Mouse (Mus musculus) B cell, adult 67 days (primary cell): Measurements from ENCODE around the gene Dnajc16. TPM values are rescaled to one million over a fixed set of nuclear protein-coding genes. Genes with fewer than 3 reads are reported as not detected.

Source experiments
- total RNA-seq, 2 experiments: library from RNA; stranded (reverse); gene quantifications; 4 replicates each; pipeline ENCODE4 v1.2.4; 2023

Gene Dnajc16
- 10 to 100 TPM; 14.6 to 17.2 TPM for total RNA-seq

GRCm38 (mm10) chr4:141790524-141790990, at the start of gene Dnajc16:
Gene Dnajc16, minus strand, starts transcription at chr4:141790931.

GRCm38 (mm10) chr4:141826060-141826459, 35.3 kb upstream of the Dnajc16 start, which contains the start of gene Cela2a:
Gene Cela2a, minus strand, starts transcription at chr4:141826160.

GRCm38 (mm10) chr4:141793282-141794151, 2.8 kb upstream of the Dnajc16 start, which contains the start of gene Casp9:
Gene Casp9, plus strand, starts transcription at chr4:141793612.

GRCm38 (mm10) chr4:141746578-141747346, 44.0 kb downstream of the Dnajc16 start, which contains the start of gene Agmat:
Gene Agmat, plus strand, starts transcription at chr4:141746672.

GRCm38 (mm10) chr4:141722731-141723672, 67.7 kb downstream of the Dnajc16 start, which contains the start of gene Ddi2:
Gene Ddi2, minus strand, starts transcription at chr4:141723419.

Other genes starting within 250 kb of the Dnajc16 start
- gene Fblim1, start 184.8 kb downstream of the Dnajc16 start, total RNA-seq, result under 1 TPM in 1 of 2 experiments, not detected in 1; 0.17 TPM
- gene Tmem82, start 172.3 kb downstream of the Dnajc16 start, total RNA-seq, result not detected
- not detected for gene Slc25a34, start 167.1 kb downstream of the Dnajc16 start, total RNA-seq
- gene Plekhm2, start 126.0 kb downstream of the Dnajc16 start, total RNA-seq, result 10 to 100 TPM; 33.5 to 34.3 TPM
- 1 to 10 TPM in 1 of 2 experiments, not detected in 1; 2.9 TPM for gene Rsc1a1, start 105.3 kb downstream of the Dnajc16 start, total RNA-seq
- 10 to 100 TPM; 51.1 to 52.2 TPM for gene Ddi2, start 67.5 kb downstream of the Dnajc16 start, total RNA-seq
- gene Agmat, start 44.3 kb downstream of the Dnajc16 start, total RNA-seq, result not detected
- gene Casp9, start 2.7 kb upstream of the Dnajc16 start, total RNA-seq, result 10 to 100 TPM; 25.4 to 28.3 TPM
- not detected for gene Cela2a, start 35.2 kb upstream of the Dnajc16 start, total RNA-seq
- gene Ctrc, start 55.4 kb upstream of the Dnajc16 start, total RNA-seq, result not detected
- 10 to 100 TPM; 30.2 to 31.4 TPM for gene Efhd2, start 84.0 kb upstream of the Dnajc16 start, total RNA-seq
- not detected for gene Fhad1, start 224.2 kb upstream of the Dnajc16 start, total RNA-seq